Mouse (Mus musculus) ES-E14 (cell line): ENCODE data around the gene Gm17428.

Experiments
- CHD2 ChIP-seq: IDR thresholded peaks from 2 replicates; pipeline ENCODE4 v1.6.1; 2014; ENCODE audit warnings: mild to moderate bottlenecking, low read depth, low read length, inconsistent platforms
- MAFK ChIP-seq: IDR thresholded peaks from 2 replicates; pipeline ENCODE4 v1.6.1; 2014; ENCODE audit warnings: mild to moderate bottlenecking, low read depth, low read length, inconsistent platforms; ENCODE audit not compliant: insufficient read depth
- ZC3H11A ChIP-seq: IDR thresholded peaks from 2 replicates; pipeline ENCODE4 v1.6.1; 2012; ENCODE audit warnings: low read depth, mild to moderate bottlenecking, inconsistent platforms, low read length, borderline replicate concordance

GRCm38 (mm10) chr14:54994136-54994868 lies 17.6 kb downstream of the Gm17428 start, which contains the start of gene Myh7:
- TF ChIP-seq CHD2, result no peak
- TF ChIP-seq MAFK, result no peak
- no peak for TF ChIP-seq ZC3H11A
